Mouse (Mus musculus) 3T3-L1 (cell line): ENCODE measurements around the gene Grap2.

Experiments
- DNase-seq: peaks from one replicate; pipeline ENCODE4 v3.0.0-alpha.2; 2015; ENCODE audit warnings: low read depth, low spot score

The Grap2 gene

GRCm38 (mm10) chr15:80599843-80600242 lies 27.4 kb downstream of the Grap2 start:
- DNase-seq = no peak

GRCm38 (mm10) chr15:80601456-80601855 lies 29.1 kb downstream of the Grap2 start:
- no peak for DNase-seq

GRCm38 (mm10) chr15:80602487-80602886 lies 30.1 kb downstream of the Grap2 start:
- no peak for DNase-seq

GRCm38 (mm10) chr15:80604026-80604425 lies 31.6 kb downstream of the Grap2 start:
- DNase-seq = no peak

- DNase-seq = no peak
These were observed 35.6 kb downstream of the Grap2 start for GRCm38 (mm10) chr15:80607970-80608369.

- no peak for DNase-seq
These were observed 37.9 kb downstream of the Grap2 start for GRCm38 (mm10) chr15:80610335-80610734.

GRCm38 (mm10) chr15:80611478-80611877 lies 39.1 kb downstream of the Grap2 start:
- DNase-seq = no peak

- DNase-seq = no peak
These were observed 41.5 kb downstream of the Grap2 start for GRCm38 (mm10) chr15:80613904-80614303.

GRCm38 (mm10) chr15:80614500-80615289 lies 42.3 kb downstream of the Grap2 start:
- no peak for DNase-seq

- no peak for DNase-seq
These were observed 42.8 kb downstream of the Grap2 start for GRCm38 (mm10) chr15:80615290-80615570.

GRCm38 (mm10) chr15:80615636-80616383 lies 43.4 kb downstream of the Grap2 start:
- DNase-seq = no peak

- peak; percentile 38 for DNase-seq
These were observed 45.4 kb downstream of the Grap2 start for GRCm38 (mm10) chr15:80617839-80618238.

- no peak for DNase-seq
These were observed 46.8 kb downstream of the Grap2 start for GRCm38 (mm10) chr15:80619166-80619565.

GRCm38 (mm10) chr15:80619786-80620185 lies 47.4 kb downstream of the Grap2 start:
- DNase-seq = no peak

- no peak for DNase-seq
These were observed 48.0 kb downstream of the Grap2 start for GRCm38 (mm10) chr15:80620371-80620770.

- DNase-seq = no peak
These were observed 50.9 kb downstream of the Grap2 start for GRCm38 (mm10) chr15:80623171-80623837.

- DNase-seq = no peak
These were observed 54.1 kb downstream of the Grap2 start for GRCm38 (mm10) chr15:80626472-80626871.

GRCm38 (mm10) chr15:80630147-80630546 lies 57.8 kb downstream of the Grap2 start:
- no peak for DNase-seq

GRCm38 (mm10) chr15:80630711-80631110 lies 58.3 kb downstream of the Grap2 start:
- no peak for DNase-seq

GRCm38 (mm10) chr15:80631311-80631710 lies 58.9 kb downstream of the Grap2 start:
- DNase-seq = no peak

- no peak for DNase-seq
These were observed 60.0 kb downstream of the Grap2 start for GRCm38 (mm10) chr15:80632280-80632893.
